Mouse (Mus musculus) ES-E14 (cell line): ENCODE measurements at regions not wholly inside any gene's neighbourhood (a gene's known extent, or its start where the extent isn't known, plus 50 kb on each side); places are given as distances from the start of the nearest gene placed in this dataset.

ENCODE experiments used
- CHD2 ChIP-seq: IDR thresholded peaks from 2 replicates; pipeline ENCODE4 v1.6.1; 2014; ENCODE audit warnings: mild to moderate bottlenecking, low read depth, low read length, inconsistent platforms
- ZC3H11A ChIP-seq: IDR thresholded peaks from 2 replicates; pipeline ENCODE4 v1.6.1; 2012; ENCODE audit warnings: low read depth, mild to moderate bottlenecking, inconsistent platforms, low read length, borderline replicate concordance
- ZNF384 ChIP-seq: IDR thresholded peaks from 2 replicates; pipeline ENCODE4 v1.6.1; 2012; ENCODE audit warnings: low read depth, low read length, inconsistent platforms

DNA sequence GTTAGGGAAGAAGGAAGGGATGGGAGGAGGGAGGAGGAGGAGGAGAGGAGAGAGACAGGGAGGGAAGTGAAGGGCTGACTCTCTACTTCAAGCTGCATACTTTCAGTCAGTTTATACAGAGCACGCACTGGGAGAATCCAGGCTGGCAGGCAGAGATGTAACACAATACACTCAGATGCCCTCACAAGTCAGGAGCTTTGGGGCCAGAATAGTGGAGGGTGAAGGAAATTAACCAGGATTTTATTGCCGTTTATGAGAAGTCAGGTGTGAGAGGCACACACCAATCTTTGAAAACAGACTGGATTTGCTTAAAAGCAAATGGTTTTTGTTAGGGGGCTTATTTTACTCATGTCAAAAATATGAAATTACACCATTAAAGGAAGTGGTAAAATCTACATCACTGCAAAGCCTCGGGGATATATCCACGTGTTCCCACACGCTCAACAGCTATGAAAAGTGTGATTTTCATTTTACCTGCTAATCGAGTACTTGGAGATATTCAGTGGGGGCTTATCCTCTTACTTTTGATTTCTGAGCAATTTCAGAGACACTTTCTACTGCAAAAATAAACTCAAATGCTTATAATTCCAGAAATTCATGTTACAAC lies 268.2 kb downstream of the Sox2 start:
- TF ChIP-seq CHD2 (no peak), ZC3H11A (no peak), ZNF384 (no peak)
